Mouse (Mus musculus) fat pad, adult 2 months (tissue): ENCODE data around the gene Itga9.

Experiments used
- DNase-seq: peaks from one replicate; pipeline ENCODE4 v3.0.0-alpha.2; 2011; ENCODE audit warnings: low read depth, low spot score; ENCODE audit errors: extremely low read depth

The Itga9 gene

GRCm38 (mm10) chr9:118722789-118723325 is 116.4 kb downstream of the Itga9 start:
- DNase-seq, result no peak

GRCm38 (mm10) chr9:118725128-118725527 is 118.6 kb downstream of the Itga9 start:
- DNase-seq, result no peak

- DNase-seq, result no peak
These were observed 120.1 kb downstream of the Itga9 start for GRCm38 (mm10) chr9:118726550-118726949.

- DNase-seq, result no peak
These were observed 121.8 kb downstream of the Itga9 start for GRCm38 (mm10) chr9:118728296-118728695.

- no peak for DNase-seq
These were observed 122.5 kb downstream of the Itga9 start for GRCm38 (mm10) chr9:118728987-118729386.

- no peak for DNase-seq
These were observed 123.7 kb downstream of the Itga9 start for GRCm38 (mm10) chr9:118730172-118730571.

GRCm38 (mm10) chr9:118730871-118731390 is 124.4 kb downstream of the Itga9 start:
- DNase-seq, result no peak

- no peak for DNase-seq
These were observed 125.2 kb downstream of the Itga9 start for GRCm38 (mm10) chr9:118731650-118732049.

GRCm38 (mm10) chr9:118733601-118734000 is 127.1 kb downstream of the Itga9 start:
- no peak for DNase-seq

- DNase-seq, result no peak
These were observed 130.6 kb downstream of the Itga9 start for GRCm38 (mm10) chr9:118737124-118737523.

- DNase-seq, result no peak
These were observed 131.2 kb downstream of the Itga9 start for GRCm38 (mm10) chr9:118737601-118738137.

GRCm38 (mm10) chr9:118738311-118738710 is 131.8 kb downstream of the Itga9 start:
- no peak for DNase-seq

GRCm38 (mm10) chr9:118739071-118739470 is 132.6 kb downstream of the Itga9 start:
- no peak for DNase-seq

- DNase-seq, result no peak
These were observed 133.2 kb downstream of the Itga9 start for GRCm38 (mm10) chr9:118739659-118740058.

GRCm38 (mm10) chr9:118741268-118741667 is 134.8 kb downstream of the Itga9 start:
- no peak for DNase-seq

- DNase-seq, result no peak
These were observed 143.0 kb downstream of the Itga9 start for GRCm38 (mm10) chr9:118749335-118749949.

GRCm38 (mm10) chr9:118750828-118751227 is 144.3 kb downstream of the Itga9 start:
- DNase-seq, result no peak

- no peak for DNase-seq
These were observed 145.9 kb downstream of the Itga9 start for GRCm38 (mm10) chr9:118752376-118752775.

GRCm38 (mm10) chr9:118759462-118759861 is 153.0 kb downstream of the Itga9 start:
- no peak for DNase-seq

GRCm38 (mm10) chr9:118761953-118762590 is 155.6 kb downstream of the Itga9 start:
- DNase-seq, result no peak

GRCm38 (mm10) chr9:118762759-118763158 is 156.3 kb downstream of the Itga9 start:
- DNase-seq, result no peak

GRCm38 (mm10) chr9:118763203-118763602 is 156.7 kb downstream of the Itga9 start:
- no peak for DNase-seq
